Mouse (Mus musculus) embryonic fibroblast, embryonic 13.5 days (primary cell): ENCODE measurements around the gene Raver2. TPM values are rescaled to one million over a fixed set of nuclear protein-coding genes. Genes with fewer than 3 reads are reported as not detected.
"Not testable (repeated sequence)": the region's sequence is repeated elsewhere in the genome, so short reads cannot be mapped to it uniquely, and the experiment has no call there.

Experiments
- H3K27ac ChIP-seq: 2 replicates; pipeline ENCODE4 v1.5.1; 2012; ENCODE audit warnings: low read length, control low read depth, inconsistent platforms; ENCODE audit not compliant: insufficient read depth
- H3K4me1 ChIP-seq: 2 replicates; pipeline ENCODE4 v1.6.1; 2011; ENCODE audit warnings: low read length; ENCODE audit not compliant: control insufficient read depth, insufficient read depth
- H3K4me3 ChIP-seq: 2 replicates; pipeline ENCODE4 v1.5.1; 2011; ENCODE audit warnings: mild to moderate bottlenecking, control low read depth, low read length; ENCODE audit not compliant: insufficient read depth
- CTCF ChIP-seq: IDR thresholded peaks from 2 replicates; pipeline ENCODE4 v1.5.1; 2011; ENCODE audit warnings: mild to moderate bottlenecking, control low read depth, low read length, moderate library complexity, borderline replicate concordance; ENCODE audit not compliant: insufficient read depth
- POLR2A ChIP-seq: IDR thresholded peaks from 2 replicates; pipeline ENCODE4 v1.6.1; 2011; ENCODE audit warnings: low read depth, mild to moderate bottlenecking, control low read depth, low read length, moderate library complexity
- polyA plus RNA-seq: library from polyadenylated mRNA; stranded (reverse); fragments of >200 nt; gene quantifications from 2 replicates; pipeline ENCODE4 v1.2.4, GENCODE M21; 2011; ENCODE audit warnings: low read depth; ENCODE audit not compliant: missing spikeins, insufficient read length

Raver2 gene
- polyA plus RNA-seq, 1 experiment: 3.8 TPM

GRCm38 (mm10) chr4:101087721-101088120 is 18.9 kb downstream of the Raver2 start:
- TF ChIP-seq CTCF (no peak), POLR2A (no peak)
- Histone ChIP-seq H3K27ac (no peak overlapping the region), H3K4me1 (no peaks in the 10 kb centered on the region)

GRCm38 (mm10) chr4:101090630-101091029 is 21.8 kb downstream of the Raver2 start:
- not testable (repeated sequence) for H3K4me1 ChIP-seq, H3K4me3 ChIP-seq, H3K27ac ChIP-seq

More at GRCm38 (mm10) chr4:101087721-101088120, 18.9 kb downstream of the Raver2 start:
- no peak overlapping the region for H3K4me3 ChIP-seq

- TF ChIP-seq POLR2A: no peak
- TF ChIP-seq CTCF: no peak
- Histone ChIP-seq H3K4me3 (no peak overlapping the region), H3K27ac (no peak overlapping the region), H3K4me1 (no peaks in the 10 kb centered on the region)
Measured at GRCm38 (mm10) chr4:101093292-101093691, 24.5 kb downstream of the Raver2 start.

GRCm38 (mm10) chr4:101107122-101107521 is 38.3 kb downstream of the Raver2 start:
- Histone ChIP-seq H3K4me1 (no peaks in the 10 kb centered on the region), H3K27ac (no peak overlapping the region), H3K4me3 (no peak overlapping the region)
- TF ChIP-seq POLR2A (no peak), CTCF (no peak)

- no peaks in the 10 kb centered on the region for H3K4me1 ChIP-seq
- H3K4me3 ChIP-seq: no peak overlapping the region
- TF ChIP-seq POLR2A (no peak), CTCF (no peak)
- H3K27ac ChIP-seq: no peak overlapping the region
Measured at GRCm38 (mm10) chr4:101121002-101121401, 52.2 kb downstream of the Raver2 start.

- no peak overlapping the region for H3K27ac ChIP-seq
- no peak for TF ChIP-seq POLR2A
- no peak for TF ChIP-seq CTCF
- H3K4me3 ChIP-seq: no peak overlapping the region
- H3K4me1 ChIP-seq: no peaks in the 10 kb centered on the region
Measured at GRCm38 (mm10) chr4:101135013-101135412, 66.2 kb downstream of the Raver2 start.

- Histone ChIP-seq H3K4me1 (no peaks in the 10 kb centered on the region), H3K4me3 (no peak overlapping the region), H3K27ac (no peak overlapping the region)
- TF ChIP-seq POLR2A (no peak), CTCF (no peak)
Measured at GRCm38 (mm10) chr4:101135909-101136308, 67.1 kb downstream of the Raver2 start.

GRCm38 (mm10) chr4:101137975-101138374 is 69.2 kb downstream of the Raver2 start:
- Histone ChIP-seq H3K4me1 (no peaks in the 10 kb centered on the region), H3K27ac (no peak overlapping the region), H3K4me3 (no peak overlapping the region)
- TF ChIP-seq POLR2A (no peak), CTCF (no peak)

GRCm38 (mm10) chr4:101141768-101142167 is 73.0 kb downstream of the Raver2 start:
- H3K4me3 ChIP-seq: no peak overlapping the region
- no peak for TF ChIP-seq CTCF
- TF ChIP-seq POLR2A: no peak
- H3K27ac ChIP-seq: no peak overlapping the region
- peaks cover 4% of the 10 kb centered on the region; the same call in 1 of the 2 replicates for H3K4me1 ChIP-seq

- TF ChIP-seq POLR2A (no peak), CTCF (no peak)
- Histone ChIP-seq H3K27ac (no peak overlapping the region), H3K4me1 (peaks cover 4% of the 10 kb centered on the region; the same call in 1 of the 2 replicates), H3K4me3 (no peak overlapping the region)
Measured at GRCm38 (mm10) chr4:101143901-101144300, 75.1 kb downstream of the Raver2 start.

GRCm38 (mm10) chr4:101144361-101144760 is 75.6 kb downstream of the Raver2 start:
- TF ChIP-seq CTCF (no peak), POLR2A (no peak)
- Histone ChIP-seq H3K27ac (no peak overlapping the region), H3K4me3 (no peak overlapping the region), H3K4me1 (peaks cover 4% of the 10 kb centered on the region; the same call in 1 of the 2 replicates)
